Mouse (Mus musculus) skeletal muscle tissue, adult 2 months (tissue): ENCODE results near the gene Jade2.
A peak's percentile ranks its signal among the peaks of the same experiment; 100 is the strongest.
"Not testable (repeated sequence)": the region's sequence is repeated elsewhere in the genome, so short reads cannot be mapped to it uniquely, and the experiment has no call there.

Source experiments
- DNase-seq: peaks from one replicate; pipeline ENCODE4 v3.0.0-alpha.2; 2012; ENCODE audit warnings: low read depth, low spot score

The Jade2 gene

DNA sequence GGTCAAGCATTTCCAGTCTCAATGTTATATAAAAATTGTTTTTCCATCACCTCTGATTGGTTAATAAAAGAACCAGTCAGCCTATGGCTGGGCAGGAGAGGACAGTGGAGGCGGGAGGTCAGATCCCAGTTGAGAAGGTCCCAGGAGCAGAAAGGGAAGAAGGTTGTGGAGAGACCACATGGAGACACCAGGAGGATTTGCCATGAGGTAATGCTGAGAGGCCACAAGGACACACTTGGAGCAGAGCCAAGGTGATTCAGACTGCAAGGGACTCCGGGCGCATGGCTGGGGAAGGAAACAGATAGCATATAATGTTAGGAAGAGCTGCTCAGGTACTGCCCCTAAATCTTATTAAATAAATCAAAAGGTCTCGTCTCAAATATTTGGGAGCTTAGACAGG, 61.2 kb downstream of the Jade2 start:
- peak; percentile 74 for DNase-seq

DNA sequence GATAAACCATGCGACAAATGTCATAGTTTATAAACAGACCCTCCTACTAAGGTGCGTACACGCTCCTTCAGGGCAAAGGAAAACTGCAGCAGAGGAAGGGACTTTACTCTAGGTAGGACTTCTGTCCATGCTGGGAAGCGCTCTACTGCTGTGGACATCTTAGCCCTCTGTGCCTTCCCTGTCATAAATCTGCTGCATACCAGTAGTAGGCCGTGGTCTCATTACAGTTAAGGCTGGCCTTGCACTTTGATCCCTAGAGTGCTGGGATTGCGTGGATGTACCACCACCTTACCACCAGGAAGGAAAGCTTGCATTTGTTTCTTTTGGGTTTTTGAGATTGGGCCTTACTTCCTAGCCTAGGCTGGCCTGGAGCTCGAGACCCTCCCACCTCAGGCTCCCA, 66.8 kb downstream of the Jade2 start:
- DNase-seq: no peak

DNA sequence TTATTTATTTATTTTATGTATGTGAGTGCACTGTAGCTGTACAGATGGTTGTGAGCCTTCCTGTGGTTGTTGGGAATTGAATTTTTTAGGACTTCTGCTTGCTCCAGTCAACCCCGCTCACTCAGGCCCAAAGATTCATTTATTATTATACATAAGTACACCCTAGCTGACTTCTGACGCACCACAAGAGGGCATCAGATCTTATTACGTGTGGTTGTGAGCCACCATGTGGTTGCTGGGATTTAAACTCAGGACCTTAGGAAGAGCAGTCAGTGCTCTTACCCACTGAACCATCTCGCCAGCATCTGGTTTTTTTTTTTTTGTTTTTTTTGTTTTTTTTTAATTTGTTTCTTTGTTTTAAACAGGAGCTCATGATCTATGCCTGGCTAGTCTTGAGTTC, 67.7 kb downstream of the Jade2 start:
- DNase-seq: not testable (repeated sequence)

DNA sequence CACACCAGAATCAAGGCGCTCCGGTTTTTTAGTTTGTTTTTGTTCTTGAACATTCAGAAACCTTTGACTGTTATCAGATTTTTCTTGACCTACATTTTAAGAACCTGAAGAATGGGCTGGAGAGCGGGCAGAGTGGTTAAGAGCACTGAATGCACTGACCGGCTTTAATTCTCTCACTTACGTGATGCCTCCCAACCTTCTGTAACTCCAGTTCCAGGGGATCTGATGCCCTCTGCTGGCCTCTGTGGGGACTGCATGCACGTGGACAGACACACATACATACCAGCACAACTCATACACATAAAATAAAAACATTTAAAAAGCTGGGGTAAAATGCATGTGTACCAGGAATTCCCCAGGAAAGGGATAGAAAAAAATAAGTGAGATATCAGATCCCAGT, 71.5 kb downstream of the Jade2 start:
- DNase-seq: no peak

DNA sequence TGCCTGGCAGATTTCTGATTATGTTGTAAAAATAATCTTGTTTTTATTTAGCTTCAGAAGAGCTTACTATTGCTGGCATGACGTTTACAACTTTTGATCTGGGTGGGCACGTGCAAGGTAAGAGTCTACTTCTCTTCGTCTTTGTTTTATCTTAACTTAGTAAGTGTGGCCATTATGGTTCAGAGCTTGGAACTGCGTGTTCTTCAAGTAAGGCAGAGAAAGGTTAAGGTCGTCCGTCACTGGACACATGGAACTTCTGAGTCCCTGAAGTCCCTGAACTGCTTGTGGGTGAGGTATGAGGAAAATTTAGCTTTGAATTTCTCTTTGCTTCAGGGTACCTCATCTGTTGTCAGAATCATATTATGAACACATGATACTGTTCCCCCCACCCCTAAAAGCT, 74.7 kb downstream of the Jade2 start:
- no peak for DNase-seq

- no peak for DNase-seq
Measured at GRCm38 (mm10) chr11:51780773-51781267, 76.6 kb downstream of the Jade2 start.

GRCm38 (mm10) chr11:51777478-51777877, 80.0 kb downstream of the Jade2 start:
- no peak for DNase-seq

GRCm38 (mm10) chr11:51775507-51775906, 81.9 kb downstream of the Jade2 start:
- no peak for DNase-seq

DNA sequence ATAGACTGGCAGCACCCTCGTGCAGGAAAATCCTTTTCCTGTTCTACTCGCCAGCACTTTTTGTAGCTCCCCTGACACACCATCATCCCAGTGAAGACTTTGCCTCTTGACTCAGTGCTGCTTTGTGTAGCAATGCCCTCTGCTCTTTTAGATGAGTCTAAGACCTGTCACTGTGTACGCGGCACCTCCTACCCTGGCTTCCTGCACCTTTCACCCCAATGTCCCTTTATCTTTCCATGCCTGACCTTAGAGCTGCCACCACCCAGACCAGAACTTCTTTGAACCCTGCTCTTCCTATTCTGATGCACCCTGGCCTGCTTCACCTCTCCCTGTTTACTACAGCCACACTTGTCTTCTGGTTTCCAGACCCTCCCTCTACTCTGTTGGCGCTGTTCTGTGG, 89.2 kb downstream of the Jade2 start:
- DNase-seq: no peak

DNA sequence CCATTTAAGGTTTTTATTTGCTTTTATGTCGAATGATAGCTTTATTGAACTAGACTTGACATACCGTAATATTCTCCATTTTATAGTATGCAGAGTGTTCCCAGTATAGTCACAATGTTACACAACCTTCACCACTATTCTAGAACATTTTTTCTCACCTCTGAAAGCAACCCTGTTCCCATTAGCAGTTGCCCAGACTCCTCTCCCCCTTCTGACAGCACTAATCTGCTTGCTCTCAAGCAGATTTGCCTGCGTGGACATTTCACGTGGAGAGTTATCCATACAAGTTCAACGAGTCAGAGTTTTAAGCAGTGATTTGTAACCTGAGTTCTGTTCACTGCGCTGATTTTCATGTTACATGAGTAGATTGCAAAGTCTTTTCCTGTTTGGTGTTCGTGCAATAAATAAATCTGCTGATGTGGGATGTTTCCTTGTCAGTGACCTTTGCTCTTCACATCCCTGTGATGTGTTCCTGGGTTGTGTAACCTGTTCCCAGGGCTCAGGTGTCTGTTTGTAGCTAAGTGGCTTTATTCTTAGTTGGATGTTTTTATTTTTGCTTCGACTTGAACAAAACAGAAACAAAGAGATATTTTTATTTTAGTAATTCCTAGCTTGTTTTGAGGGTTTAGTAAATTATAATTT, 89.8 kb downstream of the Jade2 start:
- peak; percentile 94 for DNase-seq

GRCm38 (mm10) chr11:51764816-51765215, 92.6 kb downstream of the Jade2 start:
- no peak for DNase-seq

- no peak for DNase-seq
Measured at GRCm38 (mm10) chr11:51763955-51764354, 93.5 kb downstream of the Jade2 start.
